Mouse (Mus musculus) spleen, adult 12 weeks (tissue): ENCODE measurements around the gene Tiam2.
A peak's percentile ranks its signal among the peaks of the same experiment; 100 is the strongest.

Experiments
- DNase-seq: peaks from one replicate; pipeline ENCODE4 v3.0.0; 2022; ENCODE audit warnings: low spot score

Tiam2 gene

DNA sequence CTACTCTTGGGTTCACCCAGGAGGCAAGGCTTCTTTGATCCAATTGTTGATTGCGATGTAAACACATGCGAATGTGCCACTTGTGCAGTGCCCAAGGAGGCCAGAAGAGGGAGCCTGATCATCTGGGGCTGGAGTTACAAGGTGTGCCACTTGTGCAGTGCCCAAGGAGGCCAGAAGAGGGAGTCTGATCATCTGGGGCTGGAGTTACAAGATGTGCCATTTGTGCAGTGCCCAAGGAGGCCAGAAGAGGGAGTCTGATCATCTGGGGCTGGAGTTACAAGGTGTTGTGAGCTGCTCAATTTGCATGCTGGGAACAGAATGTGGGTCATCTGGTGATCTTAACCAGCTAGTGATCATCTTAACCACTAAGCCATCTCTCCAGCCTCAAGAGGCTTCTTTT lies 124.7 kb downstream of the Tiam2 start:
- DNase-seq, result peak; percentile 60

DNA sequence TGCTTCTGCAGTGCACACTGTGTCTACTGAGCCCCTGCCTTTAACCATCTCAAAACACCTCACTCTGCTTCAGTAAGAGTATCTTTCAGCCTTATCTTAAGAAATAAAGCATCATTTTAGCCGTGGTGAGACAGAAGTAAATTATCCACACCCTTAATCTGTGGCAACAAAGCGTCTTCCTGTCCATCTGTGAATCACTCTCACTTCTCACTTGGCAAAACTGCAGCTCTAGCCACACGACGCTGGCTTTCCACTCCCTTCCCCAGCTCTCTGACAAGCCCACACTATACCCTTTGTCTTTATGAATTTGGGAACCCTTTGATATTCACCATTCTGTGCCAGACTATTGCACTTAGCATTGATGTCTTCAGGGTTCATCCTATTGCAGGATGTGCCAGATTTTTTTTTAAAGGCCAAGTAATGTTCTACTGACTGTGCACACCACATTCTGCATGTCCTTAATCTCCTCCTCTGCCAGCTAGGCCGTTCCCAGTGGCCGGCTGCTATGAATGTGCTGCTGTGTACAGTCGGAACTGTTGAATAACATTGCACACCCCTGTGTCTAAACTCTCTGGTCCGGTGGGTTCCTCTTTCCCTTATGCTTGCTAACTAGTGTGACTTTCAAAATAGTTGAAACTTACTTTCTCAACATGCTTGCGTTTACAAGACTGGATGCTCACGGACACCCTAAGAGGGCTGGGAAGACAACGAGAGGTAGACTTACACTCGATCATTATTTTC lies 126.4 kb downstream of the Tiam2 start:
- DNase-seq, result no peak

DNA sequence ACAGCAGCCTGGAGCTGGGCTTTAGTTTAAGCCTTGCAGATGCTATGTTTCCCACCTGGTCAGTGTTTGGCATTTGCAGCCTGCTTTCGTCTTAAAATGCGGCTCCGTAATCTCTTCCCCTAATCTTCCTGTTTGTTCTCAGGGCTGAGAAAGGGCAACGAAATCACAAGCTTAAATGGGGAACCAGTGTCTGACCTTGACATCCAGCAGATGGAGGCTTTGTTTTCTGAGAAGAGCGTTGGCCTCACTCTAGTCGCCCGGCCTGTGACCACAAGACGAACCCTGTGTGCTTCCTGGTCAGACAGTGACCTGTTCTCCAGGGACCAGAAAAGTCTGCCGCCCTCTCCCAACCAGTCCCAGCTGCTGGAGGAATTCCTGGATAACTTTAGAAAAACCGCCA lies 127.6 kb downstream of the Tiam2 start:
- no peak for DNase-seq

DNA sequence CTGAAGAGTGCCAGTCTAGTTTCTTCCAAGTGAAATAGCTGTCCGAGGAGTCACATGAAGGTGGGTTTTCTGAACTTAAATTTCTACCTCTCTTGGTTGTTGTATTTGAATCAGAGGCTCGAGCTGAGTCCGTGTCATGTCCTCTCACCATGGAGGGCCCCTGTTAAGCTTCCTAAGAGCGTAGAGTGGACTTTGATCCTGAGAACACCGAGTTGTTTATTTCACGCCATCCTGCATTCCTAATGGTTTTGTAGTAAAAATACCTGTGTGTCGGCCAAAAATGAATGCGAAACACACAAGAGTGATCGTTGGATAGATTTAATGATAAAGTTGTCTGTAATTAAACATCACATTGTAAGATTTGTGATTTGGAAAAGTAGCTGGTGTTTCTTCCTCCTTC lies 128.5 kb downstream of the Tiam2 start:
- no peak for DNase-seq

DNA sequence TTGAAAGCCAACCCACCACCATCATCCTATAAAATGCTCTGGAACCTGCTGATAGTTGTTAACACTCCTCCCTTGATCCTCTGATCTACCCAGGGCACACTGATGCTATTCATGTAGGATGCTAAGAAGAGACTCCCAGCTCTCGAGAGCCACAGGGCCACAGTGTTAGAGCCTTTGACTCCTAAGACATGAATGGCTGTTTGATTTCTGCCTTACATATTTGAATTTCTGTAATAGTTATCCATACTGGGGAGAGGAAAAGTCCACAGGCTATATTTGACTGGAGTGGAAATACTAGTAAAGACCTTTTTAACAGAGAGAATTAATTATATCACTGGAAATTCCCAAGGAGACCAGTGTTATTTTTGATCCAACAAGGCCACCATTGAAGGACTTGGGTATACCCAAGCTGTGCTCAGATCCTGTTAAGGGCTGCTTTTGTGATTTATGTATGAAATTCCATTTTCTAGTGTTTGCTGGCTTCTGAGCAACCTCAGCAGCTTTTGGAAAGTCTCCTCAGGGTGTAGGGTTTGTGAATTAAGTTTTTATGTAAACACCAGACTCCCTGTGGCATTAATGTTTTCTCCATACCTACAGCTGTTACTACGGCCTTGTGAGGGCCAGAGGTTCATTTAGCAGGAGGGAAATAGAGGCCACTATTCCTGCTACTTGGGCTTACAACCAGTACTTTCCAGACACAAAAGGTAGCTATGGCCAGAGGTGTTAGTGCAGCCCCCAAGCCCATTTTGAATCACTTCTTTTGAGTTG lies 131.7 kb downstream of the Tiam2 start:
- no peak for DNase-seq

DNA sequence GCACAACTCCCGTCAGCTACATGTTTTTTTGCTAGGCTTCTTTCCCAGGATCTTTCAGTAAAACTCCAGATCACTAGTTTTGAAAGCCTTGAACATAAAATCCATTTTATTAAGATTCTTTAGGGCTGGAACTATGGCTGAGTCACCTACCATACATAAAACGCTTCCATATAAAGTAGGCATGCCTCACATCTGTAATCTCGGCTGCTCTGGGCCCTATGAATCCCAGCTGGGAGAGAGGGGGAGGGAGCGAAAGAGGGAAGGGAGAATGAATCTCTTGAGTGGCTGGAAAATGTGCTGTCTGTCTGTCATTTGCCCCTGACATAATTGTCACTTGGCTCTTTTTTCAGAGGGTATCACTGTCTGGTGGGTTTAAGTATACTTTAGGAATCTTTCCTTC lies 139.5 kb downstream of the Tiam2 start:
- no peak for DNase-seq

DNA sequence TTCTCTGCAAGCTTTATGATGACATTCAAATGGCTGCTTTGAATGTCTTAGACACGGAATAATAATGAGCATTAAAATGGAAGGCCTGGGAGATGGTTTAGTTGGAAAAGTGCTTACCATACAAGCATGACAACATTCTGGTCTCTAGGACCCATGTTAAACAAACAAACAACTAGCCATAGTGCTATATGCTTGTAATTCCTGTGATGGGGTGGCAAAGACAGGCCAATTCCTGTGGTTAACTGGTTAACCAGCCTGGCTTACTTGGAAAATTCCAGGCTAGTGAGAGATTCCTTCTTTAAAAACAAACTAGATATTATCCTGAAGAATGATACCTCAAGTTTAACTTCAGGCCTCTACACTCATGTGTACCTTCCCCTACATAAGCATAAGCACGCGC lies 140.3 kb downstream of the Tiam2 start:
- DNase-seq, result no peak

DNA sequence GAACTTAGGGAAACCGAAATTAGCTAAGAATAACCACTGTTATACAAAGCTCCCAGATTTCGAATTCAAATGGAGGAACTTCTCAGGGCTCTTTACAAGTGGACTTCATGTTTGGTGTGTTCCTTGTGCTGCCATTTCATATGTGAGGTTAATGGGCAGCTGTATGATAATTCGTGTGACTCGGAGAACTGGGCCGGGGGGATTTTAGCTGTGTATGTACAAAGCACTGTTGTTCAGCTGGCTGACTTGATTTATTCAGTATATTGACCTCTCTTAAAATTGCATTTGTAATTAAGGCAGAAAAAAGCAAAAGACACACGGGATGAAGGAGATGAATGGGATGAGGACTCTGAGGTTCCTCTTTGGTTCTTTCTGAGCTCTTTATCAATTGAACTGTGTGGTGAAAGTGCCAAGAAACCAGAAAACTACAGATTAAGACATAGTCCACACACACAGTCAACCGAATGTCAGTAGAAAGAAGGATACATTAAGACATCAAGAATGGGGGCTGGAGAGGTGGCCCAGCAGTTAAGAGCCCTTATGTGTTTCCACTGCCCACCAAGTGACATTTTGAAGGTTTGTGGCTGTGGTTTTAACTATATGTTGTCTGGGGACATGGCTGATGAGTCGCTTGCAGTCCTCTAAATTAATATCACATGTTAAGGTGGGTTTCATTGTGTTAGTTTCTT lies 141.4 kb downstream of the Tiam2 start:
- DNase-seq, result no peak

DNA sequence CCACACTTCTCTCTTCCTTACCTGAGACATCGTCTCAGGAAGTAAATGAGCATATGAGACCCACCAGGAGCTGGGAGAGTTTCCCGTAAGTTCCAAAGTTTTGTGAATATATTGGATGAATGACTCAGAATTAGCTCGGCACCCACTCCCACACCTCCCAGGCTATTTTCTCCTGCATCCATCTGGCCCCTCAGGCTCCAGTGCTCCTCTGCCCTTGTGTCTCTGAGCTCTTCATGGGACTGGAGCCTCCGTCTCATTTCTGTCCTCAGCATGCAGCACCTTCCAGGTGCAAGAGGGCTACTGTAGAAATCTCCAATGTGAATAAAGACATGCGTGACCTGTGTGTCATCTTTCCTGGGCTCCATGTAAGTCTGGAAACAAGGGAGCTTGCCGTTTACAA lies 145.6 kb downstream of the Tiam2 start:
- no peak for DNase-seq

DNA sequence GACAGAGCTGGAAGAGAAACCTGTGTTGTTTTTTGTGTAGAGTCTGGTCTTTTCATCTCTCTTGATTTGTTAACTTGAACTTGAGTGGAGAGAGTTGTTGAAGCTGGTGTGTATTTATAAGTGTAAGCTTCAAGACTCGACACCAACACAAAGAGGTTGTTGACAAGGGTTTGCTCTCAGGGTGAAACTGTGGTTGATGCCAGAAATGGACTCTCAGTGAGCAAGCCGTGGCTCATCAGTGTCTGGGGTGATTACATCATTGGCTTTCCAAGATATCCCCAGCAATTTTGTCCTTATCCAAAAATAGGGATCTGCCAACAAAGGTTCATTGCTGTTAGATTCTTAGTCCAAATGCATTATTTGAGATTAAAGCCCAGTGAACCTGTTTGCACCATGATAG lies 150.2 kb downstream of the Tiam2 start:
- no peak for DNase-seq

DNA sequence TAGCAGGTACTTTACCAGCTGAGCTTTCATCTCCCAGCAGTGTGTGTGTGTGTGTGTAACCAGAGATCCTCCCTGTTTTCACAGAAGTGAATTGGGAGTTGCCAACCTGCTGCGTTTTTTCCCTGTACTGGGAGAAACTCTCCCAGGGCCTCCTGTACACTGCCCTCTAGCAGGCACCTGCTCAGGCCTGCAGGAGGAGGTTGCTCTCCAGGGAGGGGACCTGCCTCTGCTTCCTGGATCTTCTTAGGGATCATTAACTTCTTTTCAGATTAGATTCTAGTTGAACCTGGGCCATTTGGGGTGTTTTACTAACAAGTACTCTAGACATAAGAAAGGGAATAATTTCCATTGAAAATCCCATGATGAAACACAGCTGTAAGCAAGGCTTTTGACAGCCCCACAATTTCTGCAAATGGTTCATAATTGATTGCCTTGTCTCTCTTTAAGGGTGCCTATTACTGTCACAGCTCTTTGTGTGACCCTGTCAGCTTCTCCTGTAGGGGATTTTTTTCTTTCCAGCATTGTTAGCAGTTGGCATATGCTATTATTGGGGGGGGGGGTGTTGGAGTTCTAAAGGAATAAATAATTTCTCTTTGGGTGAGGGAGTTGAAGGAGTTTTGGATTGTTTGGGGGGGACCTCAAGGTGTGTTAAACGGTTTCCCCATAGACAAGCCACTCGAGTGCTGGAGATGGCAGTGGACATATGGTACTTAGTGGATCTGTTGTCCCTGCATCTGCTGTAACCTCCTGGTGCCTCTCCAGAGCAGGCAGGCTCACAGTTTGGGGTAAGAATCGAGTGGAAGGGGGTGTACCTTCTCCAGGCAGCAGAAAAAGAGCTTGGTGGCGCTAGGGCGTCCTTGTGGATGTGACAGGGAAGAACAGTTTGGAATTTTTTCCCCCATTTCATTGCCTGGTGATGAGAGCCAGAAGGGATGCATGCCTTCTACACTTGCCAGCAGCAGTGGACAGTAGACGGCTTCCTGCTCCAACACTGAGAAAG lies 155.5 kb downstream of the Tiam2 start:
- DNase-seq, result no peak

DNA sequence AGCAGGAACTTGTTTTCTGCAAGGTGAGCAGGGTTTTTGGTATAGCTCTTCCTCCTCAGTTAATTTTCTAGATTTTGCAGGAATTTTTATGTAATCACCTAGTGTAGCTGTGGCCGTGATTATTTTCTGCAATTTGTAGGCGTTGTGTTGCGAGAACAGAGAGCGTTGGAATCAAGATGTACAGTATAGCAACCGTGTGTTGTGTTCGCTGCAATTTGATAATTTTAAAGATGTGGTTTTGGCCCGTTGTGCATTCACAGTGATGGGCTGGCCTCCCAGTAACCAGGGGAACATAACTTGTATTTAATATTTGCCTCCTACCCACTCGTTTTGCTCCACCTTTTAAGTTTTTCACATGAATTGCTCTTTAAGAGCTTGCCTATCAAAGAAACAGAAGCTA lies 156.7 kb downstream of the Tiam2 start:
- no peak for DNase-seq

DNA sequence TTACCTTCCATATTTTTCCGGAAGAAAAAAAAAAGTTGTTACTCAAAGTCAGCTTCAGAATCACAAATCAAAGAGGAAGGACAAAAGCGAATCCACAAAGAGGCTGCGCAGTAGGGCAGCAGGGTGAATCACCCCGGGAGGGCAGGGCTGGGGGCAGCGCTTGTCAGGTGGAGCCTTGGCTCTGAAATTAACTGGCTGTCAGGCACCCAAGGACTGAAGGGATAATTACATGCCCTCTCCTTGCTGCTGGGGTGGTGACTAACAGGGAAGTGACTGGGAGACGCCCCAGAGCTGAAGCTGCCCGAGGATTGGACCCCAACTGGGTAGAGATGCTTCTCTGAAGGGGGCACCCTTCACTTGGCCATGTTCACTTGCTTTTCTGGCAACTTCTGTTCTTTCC lies 159.5 kb downstream of the Tiam2 start:
- no peak for DNase-seq

DNA sequence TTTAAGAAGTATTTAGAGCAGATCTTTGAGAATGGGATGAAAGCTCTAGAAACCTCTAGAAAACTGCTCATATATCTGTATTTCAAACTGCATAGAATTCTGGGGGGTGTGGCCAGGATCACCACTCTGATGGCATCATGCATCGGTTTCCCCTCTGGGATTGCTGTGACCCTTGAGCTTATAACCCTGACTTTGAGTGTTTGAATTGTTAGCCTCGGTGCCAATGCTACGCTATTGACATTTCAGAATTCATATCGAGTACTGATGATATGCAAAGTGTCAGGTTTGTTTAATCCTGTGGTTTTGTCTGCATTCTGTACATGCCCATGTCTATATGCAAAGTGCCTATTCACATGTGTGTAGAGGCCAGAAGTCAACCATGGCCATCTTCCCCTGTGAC lies 160.8 kb downstream of the Tiam2 start:
- no peak for DNase-seq

DNA sequence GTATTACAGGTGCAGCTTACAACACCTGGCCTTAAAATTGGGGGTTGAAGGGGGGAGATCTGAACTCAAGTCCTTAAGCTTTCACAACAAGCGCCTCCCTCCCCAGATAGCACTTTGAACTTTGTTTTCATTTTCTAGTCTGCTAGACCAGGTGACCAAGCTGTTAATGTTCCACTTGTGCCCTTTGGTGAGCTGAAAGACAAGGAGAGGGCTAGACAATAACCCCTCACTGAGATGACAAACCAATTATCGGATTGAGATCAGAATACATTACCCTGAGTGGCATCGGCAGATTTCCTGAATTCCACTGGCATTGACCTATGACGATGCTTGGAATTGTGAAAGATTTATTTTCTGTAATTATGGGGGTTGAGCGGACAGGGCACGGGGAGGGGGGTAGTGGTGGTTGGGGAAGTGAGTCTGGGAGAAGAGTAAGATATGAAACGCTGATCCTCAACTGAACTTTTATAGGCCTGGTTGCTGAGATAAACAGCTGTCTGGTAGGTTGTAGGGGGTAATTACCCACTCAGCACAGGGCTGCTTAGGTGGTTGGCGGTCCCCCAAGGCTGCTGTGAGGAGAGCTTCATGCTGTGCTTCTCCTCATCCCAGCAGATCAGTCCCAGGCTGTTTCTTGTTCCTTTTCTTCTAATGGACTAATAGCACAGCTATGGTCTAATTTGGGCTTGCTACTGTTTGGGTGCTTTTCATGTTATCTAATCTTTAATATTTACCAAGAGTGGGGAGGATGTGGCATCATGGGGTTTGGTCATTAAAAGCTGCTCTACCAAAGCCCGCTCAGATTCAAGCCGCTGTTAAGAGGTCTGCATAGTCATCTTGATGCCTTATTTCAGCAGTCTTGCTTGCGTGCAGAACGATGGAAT lies 161.6 kb downstream of the Tiam2 start:
- no peak for DNase-seq

DNA sequence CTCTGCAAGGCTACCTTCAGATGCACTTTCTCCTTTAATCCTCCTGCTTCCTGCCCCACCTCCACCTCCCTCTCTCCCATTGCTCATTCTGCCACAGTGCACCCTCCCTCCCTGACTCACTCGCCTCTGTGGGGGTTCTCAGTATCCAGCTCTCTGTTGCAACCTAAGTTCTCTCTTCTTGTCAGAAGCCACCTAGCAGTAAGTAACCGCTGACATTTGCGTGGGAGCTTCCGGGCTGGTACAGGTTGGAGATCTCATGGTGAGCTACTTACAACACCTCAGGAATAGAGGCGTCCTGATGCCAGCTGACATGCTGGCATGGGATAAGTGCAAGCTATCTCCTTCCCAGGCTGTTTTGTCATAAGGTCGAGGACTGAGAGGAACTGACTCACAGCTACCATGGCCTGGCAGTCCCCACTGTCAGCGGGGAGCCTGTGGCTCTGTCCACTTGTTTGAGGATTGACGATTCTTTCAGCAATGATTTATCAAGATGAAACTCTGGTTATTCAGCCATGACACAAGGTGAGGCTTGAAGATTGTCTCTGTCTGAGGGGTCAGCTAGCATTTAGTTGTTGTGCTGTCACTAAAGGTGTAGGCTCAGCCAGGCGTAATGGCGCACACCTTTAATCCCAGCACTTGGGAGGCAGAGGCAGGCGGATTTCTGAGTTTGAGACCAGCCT lies 164.0 kb downstream of the Tiam2 start:
- DNase-seq, result no peak

DNA sequence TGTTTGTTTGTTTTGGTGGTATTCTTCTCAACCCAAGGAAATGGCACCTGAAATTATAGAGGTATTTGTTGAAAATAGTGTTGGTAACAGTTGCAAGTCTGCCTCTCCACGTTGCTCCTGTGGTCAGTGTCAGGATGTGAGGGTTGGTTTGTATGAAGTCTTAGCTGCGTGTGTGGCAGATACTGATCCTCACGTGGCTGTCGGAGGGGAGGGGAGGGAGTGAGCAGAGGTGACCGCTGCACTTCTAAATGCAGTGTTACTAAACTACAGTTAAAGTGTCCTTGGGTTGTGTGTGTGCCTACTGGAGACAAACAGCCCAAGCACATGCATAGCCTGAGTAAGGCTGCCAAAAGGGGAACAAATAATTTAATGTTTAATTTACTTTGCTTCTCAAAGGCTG lies 164.7 kb downstream of the Tiam2 start:
- DNase-seq, result no peak

DNA sequence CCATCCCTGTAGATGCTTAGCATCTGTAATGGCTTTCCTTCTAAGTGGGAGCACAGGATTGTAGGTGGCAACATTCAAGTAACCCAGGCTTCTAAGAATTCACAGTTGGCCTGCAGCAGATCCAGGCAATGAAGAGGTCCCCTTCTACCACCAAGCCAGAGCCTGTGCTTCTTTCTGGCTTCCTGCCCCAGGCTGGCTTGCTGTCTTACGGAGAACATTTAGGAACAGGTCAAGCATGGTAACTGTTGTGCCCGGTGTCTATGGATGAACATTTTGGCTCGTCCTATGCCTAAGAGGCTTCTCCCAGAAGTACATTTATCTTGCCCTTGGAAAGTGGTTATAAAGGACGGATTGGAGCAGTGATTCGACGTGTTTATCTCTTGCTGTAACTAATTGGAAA lies 165.3 kb downstream of the Tiam2 start:
- no peak for DNase-seq

DNA sequence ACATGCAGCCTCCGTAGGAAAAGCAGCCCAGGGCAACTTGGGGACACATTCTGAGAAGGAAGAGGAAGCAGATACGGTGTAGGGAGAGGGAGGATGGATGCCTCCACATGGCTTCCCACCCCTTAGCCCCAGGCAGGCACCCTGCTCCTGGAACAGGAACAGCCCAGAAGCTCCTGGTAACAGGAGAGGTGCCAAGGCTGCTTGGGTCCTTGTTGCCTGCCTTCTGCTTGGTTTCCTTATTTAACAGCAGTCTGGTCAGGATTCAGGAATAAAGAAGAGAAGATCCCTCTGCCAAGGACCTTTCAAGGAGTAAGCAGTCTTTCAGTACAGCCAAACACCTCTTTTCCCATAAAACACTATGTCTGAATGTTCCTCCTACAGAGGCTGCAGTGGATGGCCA lies 169.2 kb downstream of the Tiam2 start:
- DNase-seq, result no peak

DNA sequence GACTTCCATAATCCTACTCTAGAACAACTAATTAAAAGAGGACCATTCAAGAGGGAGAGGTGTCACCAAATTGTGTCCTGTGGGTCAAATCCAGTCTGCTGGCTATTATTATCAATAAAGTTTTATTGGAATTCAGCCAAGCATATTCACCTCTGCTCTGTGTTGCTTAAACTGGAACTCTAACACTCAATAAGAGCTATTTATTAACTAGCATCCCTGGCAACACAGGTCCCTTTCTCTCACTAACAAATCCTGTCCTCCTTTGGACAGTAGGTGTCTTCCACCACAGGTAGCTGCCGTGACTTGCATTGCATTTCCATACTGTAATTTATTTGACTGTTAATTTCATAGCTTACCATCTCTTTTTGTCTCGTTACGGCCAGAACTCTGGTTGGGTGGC lies 169.7 kb downstream of the Tiam2 start:
- no peak for DNase-seq
